Comparison of ENCODE assay signal across 8 mouse cellular contexts in the genomic region with DNA sequence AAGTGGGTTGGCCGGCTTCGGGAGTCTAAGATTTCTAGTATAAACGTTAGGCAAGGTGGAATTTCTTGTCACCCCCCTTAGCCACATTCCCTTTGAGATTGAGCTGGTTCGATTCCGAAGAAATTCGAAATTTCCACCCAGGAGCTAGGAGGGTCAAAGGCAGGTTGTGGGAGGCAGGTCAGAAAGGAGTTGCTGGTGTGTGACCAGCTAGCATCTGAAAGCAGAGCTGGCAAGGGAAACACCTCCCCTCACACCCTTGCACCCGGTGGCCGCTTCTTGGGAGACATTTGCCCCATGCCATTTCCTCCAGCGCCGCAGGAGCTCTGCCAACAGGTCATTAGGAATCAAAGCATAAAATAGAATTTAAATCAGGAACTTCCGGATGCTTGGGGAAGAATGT. TPM values are rescaled to one million over a fixed set of nuclear protein-coding genes. Genes with fewer than 3 reads are reported as not detected.
DNase-seq lines count a peak whose midpoint lies in the region; ATAC-seq and TF ChIP-seq lines count a peak whose summit lies in the region.

No protein-coding gene starts in this region.

- peak overlapping the region; percentile 99 for H3K4me3 ChIP-seq in heart, embryonic 12.5 days
- H3K4me3 ChIP-seq in hindbrain, embryonic 12.5 days, result peak overlapping the region; percentile 79
- peak overlapping the region; percentile 65 for H3K4me3 ChIP-seq in liver, embryonic 13.5 days (replicated peaks)

- H3K4me1 ChIP-seq in heart, embryonic 12.5 days (replicated peaks), result peaks cover 3% of the 10 kb centered on the region
- H3K4me1 ChIP-seq in hindbrain, embryonic 12.5 days, result peaks cover 6% of the 10 kb centered on the region
- H3K4me1 ChIP-seq in liver, embryonic 13.5 days (replicated peaks), result 0 out of 2 replicates have a peak, but pooled peaks cover 2% of the 10 kb centered on the region

- no peak for DNase-seq in heart, postnatal 36 days
- peak; percentile 43 for DNase-seq in brain, embryonic 14.5 days (ENCODE audit: low read depth)
- no peak for DNase-seq in liver, embryonic 13.5 days
- DNase-seq in thymus, postnatal 14 days, result no peak
- DNase-seq in adrenal gland, adult 2 months, result no peak

- no peak for ATAC-seq in heart, embryonic 12.5 days (ENCODE audit: insufficient number of reproducible peaks, low FRiP score)
- no peak for ATAC-seq in hindbrain, embryonic 12.5 days (ENCODE audit: low FRiP score)
- ATAC-seq in liver, embryonic 13.5 days (ENCODE audit: low read depth), result no peak
- no peak for ATAC-seq in megakaryocyte progenitor cell, adult 5-6 weeks (replicated peaks; ENCODE audit: poor library complexity)

- 4% methylated on average over 11 of the region's 11 CpGs for WGBS in heart, embryonic 12.5 days
- 3% methylated on average over 11 of the region's 11 CpGs for whole genome bisulfite sequencing in hindbrain, embryonic 12.5 days
- WGBS in liver, embryonic 13.5 days (ENCODE audit: insufficient replicate concordance), result 12% methylated on average over 11 of the region's 11 CpGs

- H3K27ac ChIP-seq in heart, embryonic 12.5 days (ENCODE audit: poor library complexity, severe bottlenecking), result peak overlapping the region; percentile 100
- H3K27ac ChIP-seq in hindbrain, embryonic 12.5 days, result peak overlapping the region; percentile 98
- no peak overlapping the region for H3K27ac ChIP-seq in liver, embryonic 13.5 days

- peak overlapping the region; percentile 100 for H3K9ac ChIP-seq in heart, embryonic 12.5 days
- peak overlapping the region; percentile 96 for H3K9ac ChIP-seq in hindbrain, embryonic 12.5 days
- peak overlapping the region; percentile 55 for H3K9ac ChIP-seq in liver, embryonic 13.5 days

- no peak for TF ChIP-seq POLR2A in brain, embryonic 14.5 days (IDR thresholded peaks at IDR 0.05; ENCODE audit: borderline replicate concordance, extremely low read depth, insufficient read depth, insufficient read length, poor library complexity, severe bottlenecking)

- peak overlapping the region; percentile 78 for H3K4me2 ChIP-seq in heart, embryonic 12.5 days
- peak overlapping the region; percentile 86 for H3K4me2 ChIP-seq in hindbrain, embryonic 12.5 days (replicated peaks)
- H3K4me2 ChIP-seq in liver, embryonic 13.5 days, result peak overlapping the region; percentile 72

- no peaks in the 10 kb centered on the region; the same call in 1 of the 2 replicates for H3K9me3 ChIP-seq in heart, embryonic 12.5 days (replicated peaks)
- no peaks in the 10 kb centered on the region for H3K9me3 ChIP-seq in hindbrain, embryonic 12.5 days (replicated peaks)
- no peaks in the 10 kb centered on the region for H3K9me3 ChIP-seq in liver, embryonic 13.5 days (replicated peaks)

- no peak for TF ChIP-seq CTCF in brain, embryonic 14.5 days (IDR thresholded peaks at IDR 0.05; ENCODE audit: borderline replicate concordance, extremely low read depth, insufficient read depth, insufficient read length)

- no peaks in the 10 kb centered on the region for H3K36me3 ChIP-seq in heart, embryonic 12.5 days
- H3K36me3 ChIP-seq in hindbrain, embryonic 12.5 days, result no peaks in the 10 kb centered on the region
- H3K36me3 ChIP-seq in liver, embryonic 13.5 days, result no peaks in the 10 kb centered on the region

- intact Hi-C loops in heart, postnatal 36 days (cut with DNase I), result loop anchor here (2.0 to 10.0 kb wide), 7 partner anchors 313 to 724 kb away; partner anchors contain the start of genes Ndfip2 and Rbm26

- no peaks in the 10 kb centered on the region for H3K27me3 ChIP-seq in heart, embryonic 12.5 days (replicated peaks)
- no peaks in the 10 kb centered on the region for H3K27me3 ChIP-seq in hindbrain, embryonic 12.5 days
- peaks cover 52% of the 10 kb centered on the region for H3K27me3 ChIP-seq in liver, embryonic 13.5 days

RNA-seq across cellular contexts. Expression of gene Spry2, which starts 2.5 kb away (rescaled TPM):
- 61.1 and 61.8 TPM in 2 replicates for polyA plus RNA-seq in heart, embryonic 12.5 days (2016; fragmentation: Nextera tagmentation; extraction: Ambion mirVana)
- total RNA-seq in heart, postnatal 36 days (2021), result 10 to 100 TPM; 27.5 to 30.4 TPM
- 11.3 and 20.5 TPM in 2 replicates for polyA plus RNA-seq in brain, embryonic 14.5 days (2012; rRNA removed)
- 35.6 and 46.7 TPM in 2 replicates for polyA plus RNA-seq in hindbrain, embryonic 12.5 days (2016; fragmentation: Nextera tagmentation; extraction: Ambion mirVana)
- 5.0 and 6.5 TPM in 2 replicates for polyA plus RNA-seq in liver, embryonic 13.5 days (2015; fragmentation: Nextera tagmentation; extraction: Ambion mirVana)
- total RNA-seq in megakaryocyte progenitor cell, adult 5-6 weeks (2015), result 11.6 and 16.3 TPM in 2 replicates
- total RNA-seq in megakaryocyte progenitor cell, adult 5-6 weeks (2017), result 7.1 and 9.9 TPM in 2 replicates
- 10 to 100 TPM; 31.3 to 40.0 TPM for total RNA-seq in adrenal gland, adult 2 months (2021)
- polyA plus RNA-seq in adrenal gland, adult 2 months (2012; rRNA removed), result 11.7 and 12.7 TPM in 2 replicates
